Mouse (Mus musculus): ENCODE measurements around the gene Ms4a5. TPM values are rescaled to one million over a fixed set of nuclear protein-coding genes. Genes with fewer than 3 reads are reported as not detected.
"Not testable (repeated sequence)": the region's sequence is repeated elsewhere in the genome, so short reads cannot be mapped to it uniquely, and the experiment has no call there.

The Ms4a5 gene
- polyA plus RNA-seq (2015; fragmentation: Nextera tagmentation; extraction: Ambion mirVana), result not detected in 2 replicates

DNA sequence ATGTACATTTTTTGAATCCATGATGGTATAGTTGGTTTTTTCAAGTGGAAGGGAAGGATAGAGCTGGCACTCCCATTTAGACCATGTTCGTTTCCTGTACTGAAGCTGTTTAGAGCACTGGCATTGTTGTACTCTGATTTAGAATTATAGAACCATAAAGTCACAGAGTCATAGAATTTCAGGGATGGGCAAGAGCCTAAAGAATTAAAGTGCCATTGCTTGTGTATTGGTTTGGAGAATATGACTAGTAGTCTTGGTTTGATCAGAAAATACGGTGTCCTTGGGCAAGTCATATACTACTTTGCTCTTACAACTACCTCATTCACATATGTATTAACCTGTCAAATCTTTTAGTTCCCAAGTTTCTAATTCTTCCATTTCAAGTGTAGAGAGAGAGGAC lies at the start of gene Ms4a5:
Gene Ms4a5, minus strand, starts transcription at position 101 of the 400 bp plus-strand sequence.
- DNase-seq (ENCODE audit: low spot score), result no peak

GRCm38 (mm10) chr19:11321123-11321522 lies 37.5 kb upstream of the Ms4a5 start:
- no peak for DNase-seq (ENCODE audit: low spot score)

DNA sequence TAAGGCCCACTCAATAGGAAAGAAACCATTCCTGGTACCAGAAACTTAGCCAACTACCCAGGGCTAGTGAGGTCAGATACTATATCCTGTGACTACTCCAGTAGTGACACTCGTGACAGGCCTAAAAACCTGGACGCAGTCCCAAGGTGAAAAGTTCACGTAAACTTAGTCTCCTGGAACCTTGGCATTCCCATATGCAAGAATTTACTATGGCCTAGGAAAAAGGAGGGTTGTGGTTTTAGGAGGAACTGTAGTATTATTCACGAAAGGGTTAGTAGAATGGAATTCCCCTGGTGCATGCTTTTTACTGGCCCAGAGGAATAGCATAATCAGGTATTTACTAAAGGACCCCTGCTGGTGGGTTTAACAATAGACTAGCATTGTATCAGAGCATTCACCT lies 33.1 kb upstream of the Ms4a5 start:
- no peak for DNase-seq (ENCODE audit: low spot score)

- no peak for DNase-seq (ENCODE audit: low spot score)
Measured at GRCm38 (mm10) chr19:11314354-11314753, 30.7 kb upstream of the Ms4a5 start, which contains the start of gene Ms4a14. Gene Ms4a14, minus strand, starts transcription at chr19:11314454.

DNA sequence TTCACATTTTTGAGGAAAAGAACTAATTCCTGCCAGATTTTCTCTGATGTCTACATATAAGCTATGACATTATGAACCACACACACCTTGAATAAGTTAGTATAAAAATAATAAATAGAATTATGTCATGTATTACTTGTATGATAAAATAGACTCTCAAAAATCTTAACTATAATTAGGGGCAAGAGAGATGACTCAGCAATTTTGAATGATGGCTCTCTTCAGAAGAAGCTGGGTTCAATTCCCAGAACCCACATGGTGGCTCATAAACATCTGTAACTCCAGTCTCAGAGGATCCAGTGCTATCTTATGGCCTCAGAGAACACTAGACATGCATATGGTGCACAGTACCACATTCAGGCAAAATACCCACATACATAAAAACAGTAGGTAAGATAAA lies 25.2 kb upstream of the Ms4a5 start:
- no peak for DNase-seq (ENCODE audit: low spot score)

DNA sequence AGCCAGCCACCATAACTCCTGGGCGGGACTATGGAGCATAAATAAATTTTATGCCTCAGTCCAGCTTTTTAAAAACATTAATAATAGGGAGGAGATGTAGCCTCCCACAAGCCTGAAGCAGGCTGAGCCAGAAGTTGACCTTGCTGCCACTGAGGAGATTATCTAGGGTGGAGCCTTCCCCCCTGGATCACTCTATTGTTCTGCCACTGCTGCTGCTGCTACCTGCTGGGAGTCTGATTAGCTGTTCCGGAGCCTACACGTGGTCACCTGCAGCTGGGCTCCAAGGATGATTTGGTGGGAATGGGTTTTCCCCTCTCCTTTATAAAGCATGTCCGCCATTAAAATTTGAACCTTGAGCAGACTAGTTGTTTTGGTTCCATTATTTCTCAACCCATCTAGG lies 15.9 kb upstream of the Ms4a5 start:
- not testable (repeated sequence) for DNase-seq (ENCODE audit: low spot score)

- DNase-seq (ENCODE audit: low spot score), result no peak
Measured at GRCm38 (mm10) chr19:11298939-11299338, 15.3 kb upstream of the Ms4a5 start.

DNA sequence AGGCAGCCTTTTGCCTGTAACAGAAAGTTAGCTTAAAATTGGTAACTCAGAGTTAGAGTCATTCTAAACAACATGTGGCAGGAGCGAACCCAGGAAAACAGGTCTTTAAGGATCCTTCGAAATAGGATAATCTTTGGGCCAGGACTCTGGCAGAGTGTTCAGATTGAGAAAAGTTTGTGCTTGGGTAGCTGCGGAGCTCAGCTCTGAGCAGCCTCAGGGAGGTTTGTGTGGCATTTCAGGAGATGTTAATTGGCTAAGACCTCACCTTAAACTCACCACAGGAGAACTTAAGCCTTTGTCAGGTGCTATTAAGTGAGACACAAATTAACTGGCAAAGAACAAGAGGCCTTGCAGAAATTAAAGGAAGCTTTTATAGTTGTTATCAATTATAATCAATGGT lies 9.9 kb upstream of the Ms4a5 start:
- DNase-seq (ENCODE audit: low spot score), result not testable (repeated sequence)

DNA sequence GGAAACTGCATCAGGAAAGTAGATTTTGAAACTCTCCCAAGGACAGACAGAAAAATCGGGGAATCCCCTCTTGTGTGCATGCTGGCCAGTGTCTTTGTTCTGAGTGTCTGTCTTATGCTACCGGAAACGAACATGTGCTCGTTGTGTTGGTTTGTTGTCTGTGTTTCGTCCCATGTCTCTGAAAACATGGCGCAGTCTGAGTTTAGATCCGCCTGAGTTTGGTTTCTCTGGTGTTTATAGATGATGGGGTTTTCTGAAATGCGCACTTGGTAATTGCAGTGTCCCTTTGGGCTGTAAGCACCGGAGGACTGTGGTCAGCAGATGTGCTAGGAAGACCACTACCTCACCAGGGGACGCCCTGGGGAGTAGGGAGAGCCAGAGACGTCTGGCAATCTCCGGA lies 9.3 kb upstream of the Ms4a5 start:
- peak; percentile 42 for DNase-seq (ENCODE audit: low spot score)

- no peak for DNase-seq (ENCODE audit: low spot score)
Measured at GRCm38 (mm10) chr19:11280223-11280622, 3.5 kb downstream of the Ms4a5 start.

- DNase-seq (ENCODE audit: low spot score), result no peak
Measured at GRCm38 (mm10) chr19:11276431-11276830, 7.2 kb downstream of the Ms4a5 start.

DNA sequence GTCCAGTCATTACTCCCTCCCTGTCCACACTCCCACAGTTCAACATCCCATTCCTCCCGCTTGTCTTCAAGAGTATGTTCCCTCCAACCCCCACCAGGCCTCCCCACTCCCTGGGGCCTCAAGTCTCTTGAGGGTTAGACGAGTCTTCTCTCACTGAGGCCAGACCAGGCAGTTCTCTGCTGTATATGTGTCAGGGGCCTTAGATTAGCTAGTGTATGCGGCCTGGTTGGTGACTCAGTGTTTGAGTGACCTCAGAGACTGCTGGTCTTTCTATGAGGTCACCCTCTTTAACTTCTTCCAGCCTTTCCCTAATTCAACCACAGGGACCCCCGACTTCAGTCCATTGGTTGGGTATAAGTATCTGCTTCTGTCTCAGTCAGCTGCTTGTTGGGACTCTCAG lies 16.7 kb downstream of the Ms4a5 start:
- DNase-seq (ENCODE audit: low spot score), result no peak

DNA sequence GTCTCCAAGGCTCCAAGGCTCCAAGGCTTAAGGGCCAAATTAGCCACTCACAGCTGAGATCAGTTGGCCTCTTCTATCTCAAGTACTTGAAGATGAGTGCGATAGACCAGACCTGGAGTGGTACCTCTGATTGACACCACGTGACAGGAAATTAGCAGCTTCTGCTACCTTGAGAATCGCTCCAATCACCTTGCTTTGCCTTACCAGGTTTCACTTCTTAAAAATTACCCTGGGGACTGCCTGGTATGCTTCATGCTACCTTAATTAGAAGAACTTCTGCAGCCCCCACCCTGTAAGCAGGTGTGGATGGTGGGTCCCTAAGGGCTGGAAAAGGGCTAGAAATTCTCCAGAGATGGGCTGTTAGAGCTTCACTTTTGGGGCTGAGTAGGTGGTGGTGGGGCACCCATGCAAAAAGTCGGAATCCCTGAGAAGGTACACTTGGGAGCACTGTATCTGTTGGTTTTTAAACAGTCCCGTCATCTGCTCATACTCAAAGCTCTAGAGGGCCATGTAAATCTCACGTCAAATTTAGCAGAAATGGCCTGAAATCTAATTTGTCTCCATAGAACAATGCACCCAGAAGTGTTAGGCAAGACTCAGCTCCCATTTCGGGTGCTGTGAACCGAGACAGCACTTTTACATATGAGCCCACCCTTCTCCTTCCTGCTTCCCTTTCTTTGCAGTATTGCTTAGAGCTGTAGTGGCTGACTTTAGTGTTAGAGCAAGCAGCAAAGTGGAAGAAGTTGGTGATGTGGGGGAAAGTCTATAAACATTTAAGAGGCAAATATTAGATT lies 17.4 kb downstream of the Ms4a5 start, which contains the start of gene Ms4a1:
Gene Ms4a1, minus strand, starts transcription at position 190 of the 794 bp plus-strand sequence.
- DNase-seq (ENCODE audit: low spot score), result no peak

- DNase-seq (ENCODE audit: low spot score), result no peak
Measured at GRCm38 (mm10) chr19:11264602-11265185, 19.0 kb downstream of the Ms4a5 start.

DNA sequence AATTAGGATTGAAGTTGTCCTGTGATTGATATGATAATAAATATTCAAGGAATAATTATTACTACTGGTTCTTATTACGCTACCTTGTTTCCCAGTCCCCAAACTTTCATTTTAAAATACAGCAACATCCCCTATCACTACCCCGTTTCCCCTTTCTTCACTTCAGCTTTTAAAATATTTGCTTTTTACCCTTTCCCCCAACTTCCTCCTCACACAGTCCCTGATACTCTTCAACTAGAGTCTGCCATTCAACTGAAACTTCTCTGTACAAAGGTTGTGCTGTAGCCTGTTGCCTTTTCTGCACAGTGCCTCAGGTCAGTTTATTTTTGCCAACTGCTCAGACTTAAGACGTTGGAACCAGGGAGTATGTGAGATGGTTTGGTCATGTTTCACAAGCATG lies 20.1 kb downstream of the Ms4a5 start:
- DNase-seq (ENCODE audit: low spot score), result no peak

GRCm38 (mm10) chr19:11262932-11263331 lies 20.7 kb downstream of the Ms4a5 start:
- not testable (repeated sequence) for DNase-seq (ENCODE audit: low spot score)

DNA sequence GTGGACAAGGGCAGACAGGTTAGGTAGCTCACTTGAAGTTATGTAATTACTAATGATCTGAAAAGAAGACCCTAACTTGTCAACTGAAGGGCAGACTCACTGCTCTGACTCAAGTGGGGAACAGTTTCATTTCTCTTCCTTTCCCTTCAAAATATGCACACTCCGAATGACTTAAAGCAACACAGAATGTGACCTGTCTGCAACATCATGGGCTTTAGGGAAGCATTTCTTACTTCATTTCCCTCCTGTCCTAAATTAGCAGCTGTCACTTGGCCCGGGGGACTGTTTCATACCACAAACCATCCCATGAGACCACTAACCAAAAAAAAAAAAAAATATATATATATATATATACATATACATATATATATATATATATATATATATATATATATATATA lies 22.2 kb downstream of the Ms4a5 start:
- no peak for DNase-seq (ENCODE audit: low spot score)

GRCm38 (mm10) chr19:11244230-11244629 lies 39.4 kb downstream of the Ms4a5 start:
- no peak for DNase-seq (ENCODE audit: low spot score)

GRCm38 (mm10) chr19:11242560-11242959 lies 41.1 kb downstream of the Ms4a5 start:
- no peak for DNase-seq (ENCODE audit: low spot score)

DNA sequence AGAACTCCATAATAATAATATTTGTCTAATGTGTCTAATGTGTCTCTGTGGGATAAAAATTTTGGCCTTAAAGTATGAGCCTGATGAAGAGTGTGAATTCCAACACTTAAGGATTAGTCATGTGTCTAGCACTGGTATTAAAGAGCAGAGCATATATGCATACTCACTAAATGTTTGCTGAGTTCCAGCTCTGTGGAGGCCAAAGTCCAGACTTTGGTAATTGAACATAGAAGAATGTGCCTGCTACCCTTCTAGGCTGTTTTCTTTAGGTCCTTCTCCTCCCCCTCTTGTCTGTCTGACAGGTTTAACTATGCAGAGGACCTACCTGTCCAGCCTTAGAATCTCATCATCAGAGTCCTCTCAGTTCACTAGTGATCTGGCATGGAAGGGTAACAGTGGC lies 47.9 kb downstream of the Ms4a5 start:
- DNase-seq (ENCODE audit: low spot score), result no peak

- no peak for DNase-seq (ENCODE audit: low spot score)
Measured at GRCm38 (mm10) chr19:11234921-11235735, 48.5 kb downstream of the Ms4a5 start.

GRCm38 (mm10) chr19:11234244-11234643 lies 49.4 kb downstream of the Ms4a5 start:
- DNase-seq (ENCODE audit: low spot score), result no peak

All from thymus, postnatal 0 days (tissue).